Mouse (Mus musculus): ENCODE data around the gene Parvg.

GRCm38 (mm10) chr15:84293590-84293989 is 30.2 kb upstream of the Parvg start:
- no peak for TF ChIP-seq CTCF (IDR thresholded peaks at IDR 0.05; ENCODE audit: insufficient read depth, low read depth, low read length)
- TF ChIP-seq POLR2A (IDR thresholded peaks at IDR 0.05; ENCODE audit: insufficient read depth, low read depth, low read length): no peak
